ENCODE assay signal across 15 mouse cellular contexts in the genomic region with DNA sequence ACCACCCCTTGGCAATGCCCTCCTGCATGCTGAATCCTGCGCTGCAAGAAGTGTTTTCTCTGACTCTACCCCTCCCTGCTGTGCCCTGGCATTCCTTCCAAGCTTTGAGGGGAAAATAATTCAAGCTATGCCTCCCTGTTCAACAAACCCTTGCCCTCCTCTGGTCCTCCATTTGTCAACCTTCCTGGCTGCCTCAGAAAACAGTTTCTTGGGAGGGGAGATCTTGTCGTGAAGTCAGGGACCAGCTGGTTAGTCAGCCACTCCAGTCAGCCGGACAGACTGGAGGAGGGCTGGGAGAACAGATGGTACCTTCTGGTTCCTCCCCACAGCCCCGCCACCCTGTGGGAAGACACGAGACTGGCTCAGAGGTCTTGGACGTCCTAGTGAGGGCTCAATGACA. TPM values are rescaled to one million over a fixed set of nuclear protein-coding genes. Genes with fewer than 3 reads are reported as not detected.
DNase-seq lines count a peak whose midpoint lies in the region; ATAC-seq lines count a peak whose summit lies in the region.
"Had no signal": no experiment of that assay in that cellular context is flagged by ENCODE, and none has a peak within 500 bp of the region (broad histone marks: within the 10 kb centered on the region; RNA-seq: fewer than 3 reads in every experiment).

No protein-coding gene starts in this region.

- peak overlapping the region; percentile 55; the same call in 1 of the 2 replicates for H3K27ac ChIP-seq in hindbrain, embryonic 16.5 days (ENCODE audit: low read depth, low read length)
- no peak overlapping the region for H3K27ac ChIP-seq in hindbrain, embryonic 13.5 days
- no peak overlapping the region for H3K27ac ChIP-seq in neural tube, embryonic 13.5 days (replicated peaks)
- H3K27ac ChIP-seq in forebrain, embryonic 16.5 days (ENCODE audit: low read length) = peak overlapping the region; percentile 21; the same call in 1 of the 2 replicates
- H3K27ac ChIP-seq: heart, embryonic 13.5 days; lung, embryonic 15.5 days had no signal

- DNase-seq in neural tube, embryonic 10.5 days (ENCODE audit: extremely low spot score, low spot score) = no peak
- DNase-seq in cerebellum, adult 8-10 months = peak; percentile 84
- DNase-seq in lung, postnatal 14 days = no peak
- DNase-seq: heart, postnatal 4 days; kidney, adult 18-20 months; thymus, postnatal 25 days had no signal

- H3K9ac ChIP-seq in hindbrain, embryonic 16.5 days (ENCODE audit: low read depth, low read length) = no peak overlapping the region
- H3K9ac ChIP-seq in hindbrain, embryonic 13.5 days = no peak overlapping the region
- 0 out of 2 replicates have a peak overlapping the region, but pooled peaks have one; percentile 22 for H3K9ac ChIP-seq in neural tube, embryonic 13.5 days
- H3K9ac ChIP-seq in forebrain, embryonic 16.5 days (replicated peaks; ENCODE audit: low read depth, low read length) = no peak overlapping the region
- H3K9ac ChIP-seq: heart, embryonic 13.5 days; lung, embryonic 15.5 days had no signal

- H3K36me3 ChIP-seq in hindbrain, embryonic 16.5 days (ENCODE audit: control insufficient read depth, insufficient read depth, low read length) = no peaks in the 10 kb centered on the region
- peaks cover 5% of the 10 kb centered on the region for H3K36me3 ChIP-seq in hindbrain, embryonic 13.5 days
- 0 out of 2 replicates have a peak, but pooled peaks cover 5% of the 10 kb centered on the region for H3K36me3 ChIP-seq in neural tube, embryonic 13.5 days
- H3K36me3 ChIP-seq in forebrain, embryonic 16.5 days (ENCODE audit: control insufficient read depth, insufficient read depth) = no peaks in the 10 kb centered on the region

- WGBS in hindbrain, embryonic 16.5 days = 45% methylated on average over 6 of the region's 6 CpGs
- 52% methylated on average over 6 of the region's 6 CpGs for WGBS in hindbrain, embryonic 13.5 days
- WGBS in neural tube, embryonic 13.5 days = 52% methylated on average over 6 of the region's 6 CpGs
- WGBS in forebrain, embryonic 16.5 days = 48% methylated on average over 6 of the region's 6 CpGs

- no peak overlapping the region for H3K4me2 ChIP-seq in hindbrain, embryonic 16.5 days (ENCODE audit: low read length)
- H3K4me2 ChIP-seq in hindbrain, embryonic 13.5 days = no peak overlapping the region
- no peak overlapping the region for H3K4me2 ChIP-seq in neural tube, embryonic 13.5 days
- no peak overlapping the region for H3K4me2 ChIP-seq in forebrain, embryonic 16.5 days (ENCODE audit: low read length)
- H3K4me2 ChIP-seq: heart, embryonic 13.5 days; lung, embryonic 15.5 days had no signal

- H3K4me3 ChIP-seq in hindbrain, embryonic 16.5 days (ENCODE audit: low read length) = no peak overlapping the region
- H3K4me3 ChIP-seq in hindbrain, embryonic 13.5 days = no peak overlapping the region
- no peak overlapping the region for H3K4me3 ChIP-seq in neural tube, embryonic 13.5 days
- H3K4me3 ChIP-seq in forebrain, embryonic 16.5 days (replicated peaks; ENCODE audit: low read length) = no peak overlapping the region
- H3K4me3 ChIP-seq: heart, embryonic 13.5 days; lung, embryonic 15.5 days had no signal

- H3K9me3 ChIP-seq in hindbrain, embryonic 16.5 days (ENCODE audit: control insufficient read depth, low read length) = no peaks in the 10 kb centered on the region
- no peaks in the 10 kb centered on the region for H3K9me3 ChIP-seq in hindbrain, embryonic 13.5 days
- H3K9me3 ChIP-seq in neural tube, embryonic 13.5 days = no peaks in the 10 kb centered on the region
- no peaks in the 10 kb centered on the region for H3K9me3 ChIP-seq in forebrain, embryonic 16.5 days (ENCODE audit: control insufficient read depth, low read length)
- H3K9me3 ChIP-seq: heart, embryonic 13.5 days; lung, embryonic 15.5 days had no signal

- no peaks in the 10 kb centered on the region for H3K27me3 ChIP-seq in hindbrain, embryonic 16.5 days (replicated peaks; ENCODE audit: control insufficient read depth, insufficient read depth, low read length)
- H3K27me3 ChIP-seq in hindbrain, embryonic 13.5 days = 0 out of 2 replicates have a peak, but pooled peaks cover 5% of the 10 kb centered on the region
- no peaks in the 10 kb centered on the region for H3K27me3 ChIP-seq in neural tube, embryonic 13.5 days
- no peaks in the 10 kb centered on the region for H3K27me3 ChIP-seq in forebrain, embryonic 16.5 days (replicated peaks; ENCODE audit: control insufficient read depth, insufficient read depth, low read length)
- H3K27me3 ChIP-seq: lung, embryonic 15.5 days had no signal

- no peak for ATAC-seq in hindbrain, embryonic 16.5 days
- no peak for ATAC-seq in hindbrain, embryonic 13.5 days (ENCODE audit: low FRiP score)
- ATAC-seq in neural tube, embryonic 13.5 days (ENCODE audit: low read depth) = no peak
- ATAC-seq in forebrain, embryonic 16.5 days = no peak
- no peak for ATAC-seq in erythroid progenitor cell, adult 5-6 weeks (replicated peaks; ENCODE audit: low FRiP score, poor library complexity, severe bottlenecking)
- ATAC-seq: midbrain, embryonic 16.5 days had no signal

- peaks cover 19% of the 10 kb centered on the region for H3K4me1 ChIP-seq in hindbrain, embryonic 16.5 days (ENCODE audit: control insufficient read depth, insufficient read depth, low read depth, low read length)
- peaks cover 23% of the 10 kb centered on the region for H3K4me1 ChIP-seq in hindbrain, embryonic 13.5 days (replicated peaks)
- H3K4me1 ChIP-seq in neural tube, embryonic 13.5 days (replicated peaks) = peaks cover 20% of the 10 kb centered on the region
- H3K4me1 ChIP-seq in forebrain, embryonic 16.5 days (replicated peaks; ENCODE audit: control insufficient read depth, insufficient read depth, low read length) = peaks cover 22% of the 10 kb centered on the region

RNA-seq across cellular contexts. Expression of a gene that starts 3.8 kb away (rescaled TPM):
- polyA plus RNA-seq in hindbrain, embryonic 16.5 days (2015; fragmentation: Nextera tagmentation; extraction: Ambion mirVana) = 34.6 and 42.1 TPM in 2 replicates
- polyA plus RNA-seq in hindbrain, embryonic 13.5 days (2015; fragmentation: Nextera tagmentation; extraction: Ambion mirVana) = 24.2 and 25.5 TPM in 2 replicates
- 26.2 and 27.6 TPM in 2 replicates for polyA plus RNA-seq in neural tube, embryonic 13.5 days (2015; fragmentation: Nextera tagmentation; extraction: Ambion mirVana)
- polyA plus RNA-seq in forebrain, embryonic 16.5 days (2015; fragmentation: Nextera tagmentation; extraction: Ambion mirVana) = 27.6 and 29.2 TPM in 2 replicates
- total RNA-seq in erythroid progenitor cell, adult 5-6 weeks (2015; ENCODE audit: low replicate concordance) = 8.3 and 8.4 TPM in 2 replicates
- total RNA-seq in erythroid progenitor cell, adult 5-6 weeks (2017; ENCODE audit: low replicate concordance) = 2.3 and 3.2 TPM in 2 replicates

RNA-seq across cellular contexts. Expression of a gene that starts 27.6 kb away (rescaled TPM):
- 160 and 181 TPM in 2 replicates for polyA plus RNA-seq in hindbrain, embryonic 16.5 days (2015; fragmentation: Nextera tagmentation; extraction: Ambion mirVana)
- polyA plus RNA-seq in hindbrain, embryonic 13.5 days (2015; fragmentation: Nextera tagmentation; extraction: Ambion mirVana) = 132 and 142 TPM in 2 replicates
- 133 and 151 TPM in 2 replicates for polyA plus RNA-seq in neural tube, embryonic 13.5 days (2015; fragmentation: Nextera tagmentation; extraction: Ambion mirVana)
- polyA plus RNA-seq in forebrain, embryonic 16.5 days (2015; fragmentation: Nextera tagmentation; extraction: Ambion mirVana) = 123 and 134 TPM in 2 replicates
- 103 TPM in 2 replicates for total RNA-seq in erythroid progenitor cell, adult 5-6 weeks (2015; ENCODE audit: low replicate concordance)
- total RNA-seq in erythroid progenitor cell, adult 5-6 weeks (2017; ENCODE audit: low replicate concordance) = 98.7 and 99.2 TPM in 2 replicates

RNA-seq across cellular contexts. Expression of a gene that starts 39.3 kb away (rescaled TPM):
- 16.7 and 19.3 TPM in 2 replicates for polyA plus RNA-seq in hindbrain, embryonic 16.5 days (2015; fragmentation: Nextera tagmentation; extraction: Ambion mirVana)
- polyA plus RNA-seq in hindbrain, embryonic 13.5 days (2015; fragmentation: Nextera tagmentation; extraction: Ambion mirVana) = 10.3 and 11.4 TPM in 2 replicates
- polyA plus RNA-seq in neural tube, embryonic 13.5 days (2015; fragmentation: Nextera tagmentation; extraction: Ambion mirVana) = 12.0 and 12.1 TPM in 2 replicates
- polyA plus RNA-seq in forebrain, embryonic 16.5 days (2015; fragmentation: Nextera tagmentation; extraction: Ambion mirVana) = 6.3 and 8.5 TPM in 2 replicates
- not detected in 2 replicates for total RNA-seq in erythroid progenitor cell, adult 5-6 weeks (2015; ENCODE audit: low replicate concordance)
- total RNA-seq in erythroid progenitor cell, adult 5-6 weeks (2017; ENCODE audit: low replicate concordance) = 0.13 TPM in 1 of 2 replicates, not detected in the other
- total RNA-seq: granulocyte monocyte progenitor cell, adult 5-6 weeks had no signal

RNA-seq across cellular contexts. Expression of a gene that starts 46.5 kb away (rescaled TPM):
- polyA plus RNA-seq in hindbrain, embryonic 16.5 days (2015; fragmentation: Nextera tagmentation; extraction: Ambion mirVana) = 17.8 and 18.8 TPM in 2 replicates
- 16.9 and 17.3 TPM in 2 replicates for polyA plus RNA-seq in hindbrain, embryonic 13.5 days (2015; fragmentation: Nextera tagmentation; extraction: Ambion mirVana)
- polyA plus RNA-seq in neural tube, embryonic 13.5 days (2015; fragmentation: Nextera tagmentation; extraction: Ambion mirVana) = 18.0 and 19.3 TPM in 2 replicates
- 22.0 and 22.4 TPM in 2 replicates for polyA plus RNA-seq in forebrain, embryonic 16.5 days (2015; fragmentation: Nextera tagmentation; extraction: Ambion mirVana)
- total RNA-seq in erythroid progenitor cell, adult 5-6 weeks (2015; ENCODE audit: low replicate concordance) = 59.5 and 71.4 TPM in 2 replicates
- total RNA-seq in erythroid progenitor cell, adult 5-6 weeks (2017; ENCODE audit: low replicate concordance) = 98.2 and 125 TPM in 2 replicates

Comparison
In these comparisons a context has a peak if more than half of its experiments do, and no peak if none do; other contexts are left out.
1. H3K27ac ChIP-seq: peak in hindbrain, embryonic 16.5 days (single experiment) and forebrain, embryonic 16.5 days (single experiment); none in hindbrain, embryonic 13.5 days (single experiment) and neural tube, embryonic 13.5 days (single experiment).